Mouse (Mus musculus) ES-E14 (cell line): ENCODE data around the gene Extl2. TPM values are rescaled to one million over a fixed set of nuclear protein-coding genes. Genes with fewer than 3 reads are reported as not detected.
A peak's percentile ranks its signal among the peaks of the same experiment; 100 is the strongest.

Experiments
- DNase-seq: peaks from one replicate; pipeline ENCODE4 v3.0.0-alpha.2; 2013; ENCODE audit warnings: low read depth, low spot score
- H3K27ac ChIP-seq: 2 replicates; pipeline ENCODE4 v1.5.1; 2012; ENCODE audit warnings: low read depth, mild to moderate bottlenecking, low read length, moderate library complexity, mixed read lengths; ENCODE audit not compliant: poor library complexity, insufficient read depth, severe bottlenecking
- H3K36me3 ChIP-seq: 2 replicates; pipeline ENCODE4 v1.6.1; 2012; ENCODE audit warnings: mild to moderate bottlenecking, low read length, moderate library complexity, mixed read lengths; ENCODE audit not compliant: control insufficient read depth, poor library complexity, insufficient read depth, severe bottlenecking
- H3K4me1 ChIP-seq, 2 experiments: fragments of 150-350 bp in 1 of 2; sonication (generic) in 1 of 2; 2 replicates each; pipeline ENCODE4 v1.6.1; 2012; ENCODE audit warnings: low read length in 2 of 2, mild to moderate bottlenecking in 1 of 2, mixed read lengths in 1 of 2; ENCODE audit not compliant: control insufficient read depth in 2 of 2, insufficient read depth in 2 of 2, poor library complexity in 1 of 2
- H3K4me3 ChIP-seq, 2 experiments: fragments of 150-350 bp in 1 of 2; sonication (generic) in 1 of 2; 2 replicates each; pipeline ENCODE4 v1.5.1; 2012; ENCODE audit warnings: low read length in 2 of 2, low read depth in 1 of 2, mild to moderate bottlenecking in 1 of 2, mixed read lengths in 1 of 2; ENCODE audit not compliant: insufficient read depth in 1 of 2, poor library complexity in 1 of 2, severe bottlenecking in 1 of 2
- H3K9ac ChIP-seq: 2 replicates; pipeline ENCODE4 v1.6.1; 2012; ENCODE audit warnings: low read depth, mild to moderate bottlenecking, low read length, mixed read lengths; ENCODE audit not compliant: poor library complexity, insufficient read depth, severe bottlenecking
- H3K9me3 ChIP-seq: fragments of 150-350 bp; sonication (generic); 2 replicates; pipeline ENCODE4 v1.6.1; 2012; ENCODE audit warnings: low read depth, mild to moderate bottlenecking, low read length; ENCODE audit not compliant: control insufficient read depth, insufficient read depth
- CHD2 ChIP-seq: IDR thresholded peaks from 2 replicates; pipeline ENCODE4 v1.6.1; 2014; ENCODE audit warnings: mild to moderate bottlenecking, low read depth, low read length, inconsistent platforms
- HCFC1 ChIP-seq: IDR thresholded peaks from 2 replicates; pipeline ENCODE4 v1.6.1; 2012; ENCODE audit warnings: low read length, inconsistent platforms, borderline replicate concordance; ENCODE audit not compliant: insufficient read depth
- MAFK ChIP-seq: IDR thresholded peaks from 2 replicates; pipeline ENCODE4 v1.6.1; 2014; ENCODE audit warnings: mild to moderate bottlenecking, low read depth, low read length, inconsistent platforms; ENCODE audit not compliant: insufficient read depth
- ZC3H11A ChIP-seq: IDR thresholded peaks from 2 replicates; pipeline ENCODE4 v1.6.1; 2012; ENCODE audit warnings: low read depth, mild to moderate bottlenecking, inconsistent platforms, low read length, borderline replicate concordance
- ZNF384 ChIP-seq: IDR thresholded peaks from 2 replicates; pipeline ENCODE4 v1.6.1; 2012; ENCODE audit warnings: low read depth, low read length, inconsistent platforms
- in situ Hi-C, 2 experiments: fragments of 600-800 bp; cut with MboI; formaldehyde crosslinking; loops; one replicate each; pipeline ENCODE4 v1.15.1; 2025; ENCODE audit warnings: low sequenced_read_pairs in 2 of 2, inconsistent platforms in 1 of 2; ENCODE audit not compliant: unreplicated experiment in 2 of 2
- total RNA-seq: library from RNA; depleted of rRNA; stranded (reverse); fragments of 300-350 nt; gene quantifications from 2 replicates; pipeline ENCODE4 v1.2.3, GENCODE M21; 2012

Extl2 gene
- total RNA-seq, 1 experiment: 8.8 TPM

- in situ Hi-C loops: no loop called here
- no peak for DNase-seq
- no peaks in the 10 kb centered on the region for H3K36me3 ChIP-seq
Measured at GRCm38 (mm10) chr3:116016116-116016515, 8.9 kb downstream of the Extl2 start.

GRCm38 (mm10) chr3:116018606-116019005, 11.3 kb downstream of the Extl2 start:
- Histone ChIP-seq H3K9ac (no peak overlapping the region), H3K27ac (no peak overlapping the region), H3K36me3 (no peaks in the 10 kb centered on the region), H3K4me1 (no peaks in the 10 kb centered on the region), H3K4me3 (no peak overlapping the region), H3K9me3 (no peaks in the 10 kb centered on the region)
- TF ChIP-seq HCFC1 (no peak), ZNF384 (no peak), CHD2 (no peak), ZC3H11A (no peak), MAFK (no peak)
- in situ Hi-C loops: no loop called here
- no peak for DNase-seq

More at GRCm38 (mm10) chr3:116016116-116016515, 8.9 kb downstream of the Extl2 start:
- Histone ChIP-seq H3K9ac (no peak overlapping the region), H3K4me1 (no peaks in the 10 kb centered on the region), H3K9me3 (no peaks in the 10 kb centered on the region), H3K27ac (no peak overlapping the region), H3K4me3 (no peak overlapping the region)
- no peak for TF ChIP-seq ZNF384

GRCm38 (mm10) chr3:116019136-116019535, 11.9 kb downstream of the Extl2 start:
- H3K27ac ChIP-seq: no peak overlapping the region
- no peak overlapping the region for H3K9ac ChIP-seq
- H3K36me3 ChIP-seq: no peaks in the 10 kb centered on the region
- no peak for TF ChIP-seq ZNF384
- TF ChIP-seq ZC3H11A: no peak
- TF ChIP-seq HCFC1: no peak
- no peak for TF ChIP-seq CHD2
- no peak for TF ChIP-seq MAFK
- H3K4me1 ChIP-seq: no peaks in the 10 kb centered on the region
- DNase-seq: no peak
- in situ Hi-C loops: no loop called here
- H3K4me3 ChIP-seq: no peak overlapping the region
- H3K9me3 ChIP-seq: no peaks in the 10 kb centered on the region

- Histone ChIP-seq H3K9ac (no peak overlapping the region), H3K4me1 (no peaks in the 10 kb centered on the region), H3K27ac (no peak overlapping the region), H3K9me3 (no peaks in the 10 kb centered on the region), H3K4me3 (no peak overlapping the region), H3K36me3 (no peaks in the 10 kb centered on the region; the same call in 1 of the 2 replicates)
- in situ Hi-C loops: no loop called here
- DNase-seq: no peak
- TF ChIP-seq ZC3H11A (no peak), CHD2 (no peak), HCFC1 (no peak), ZNF384 (no peak), MAFK (no peak)
Measured at GRCm38 (mm10) chr3:116024236-116024635, 17.0 kb downstream of the Extl2 start.

- DNase-seq: peak; percentile 20
- Histone ChIP-seq H3K4me1 (no peaks in the 10 kb centered on the region), H3K9ac (no peak overlapping the region), H3K9me3 (no peaks in the 10 kb centered on the region), H3K27ac (no peak overlapping the region), H3K36me3 (no peaks in the 10 kb centered on the region; the same call in 1 of the 2 replicates), H3K4me3 (no peak overlapping the region)
- in situ Hi-C loops: loop anchor here in 1 of 2 experiments (5.0 kb wide), 1 partner anchor 303 kb away; no protein-coding TSS in a partner anchor
- TF ChIP-seq HCFC1 (no peak), MAFK (no peak), CHD2 (no peak), ZC3H11A (no peak), ZNF384 (no peak)
Measured at GRCm38 (mm10) chr3:116024669-116025068, 17.4 kb downstream of the Extl2 start.
